Mouse (Mus musculus) hindbrain, postnatal 0 days (tissue): Measurements from ENCODE around the gene Pdia4. TPM values are rescaled to one million over a fixed set of nuclear protein-coding genes. Genes with fewer than 3 reads are reported as not detected.

Experiments used
- ATAC-seq: fragments of 200-750 bp; cut with Nextera tagmentation; 2 replicates; pipeline ENCODE4 v1.8.0; 2017; ENCODE audit warnings: mild to moderate bottlenecking, moderate TSS enrichment, moderate library complexity
- DNase-seq: peaks from one replicate; pipeline ENCODE4 v3.0.0-alpha.2; 2015; ENCODE audit warnings: low spot score
- H3K27ac ChIP-seq: fragments of 300-500 bp; sonication (generic); 2 replicates; pipeline ENCODE4 v1.5.1; 2014; ENCODE audit warnings: mild to moderate bottlenecking
- H3K27me3 ChIP-seq: fragments of 300-500 bp; sonication (generic); 2 replicates; pipeline ENCODE4 v1.6.1; 2014; ENCODE audit warnings: low read length, mixed read lengths; ENCODE audit not compliant: insufficient read depth
- H3K36me3 ChIP-seq: fragments of 300-500 bp; sonication (generic); 2 replicates; pipeline ENCODE4 v1.6.1; 2014; ENCODE audit warnings: low read length, mixed read lengths; ENCODE audit not compliant: insufficient read depth
- H3K4me1 ChIP-seq: fragments of 300-500 bp; sonication (generic); 2 replicates; pipeline ENCODE4 v1.6.1; 2014; ENCODE audit warnings: antibody characterized with exemption, low read length, mixed read lengths; ENCODE audit not compliant: insufficient read depth
- H3K4me2 ChIP-seq: fragments of 300-500 bp; sonication (generic); 2 replicates; pipeline ENCODE4 v1.6.1; 2014; ENCODE audit warnings: low read depth, mild to moderate bottlenecking, low read length, moderate library complexity, mixed read lengths
- H3K4me3 ChIP-seq: fragments of 300-500 bp; sonication (generic); 2 replicates; pipeline ENCODE4 v1.5.1; 2014; ENCODE audit warnings: low read length
- H3K9ac ChIP-seq: fragments of 300-500 bp; sonication (generic); replicated peaks from 2 replicates; pipeline ENCODE4 v1.6.1; 2014; ENCODE audit warnings: mild to moderate bottlenecking, low read length, moderate library complexity, mixed read lengths
- H3K9me3 ChIP-seq: fragments of 300-500 bp; sonication (generic); 2 replicates; pipeline ENCODE4 v1.6.1; 2016; ENCODE audit warnings: low read length, mixed read lengths
- CTCF ChIP-seq: IDR thresholded peaks from 2 replicates; pipeline ENCODE4 v1.5.1; 2016; ENCODE audit warnings: antibody characterized with exemption, control low read depth, low read depth
- WGBS: fragments of 180-500 bp; shearing (Covaris S2); extraction: QIAGEN DNeasy Blood & Tissue Kit; methylation state at CpG from one replicate; pipeline ENCODE4 v1.1.7; 2014; 5-methylcytosine and 5-hydroxymethylcytosine counted together
- polyA plus RNA-seq: library from polyadenylated mRNA; unstranded; fragments of >200 nt; fragmentation: Nextera tagmentation; extraction: Ambion mirVana; gene quantifications from 2 replicates; pipeline ENCODE4 v1.2.1, GENCODE M21; 2015
- total RNA-seq: library from RNA; depleted of rRNA; stranded (reverse); fragments of >200 nt; gene quantifications from 2 replicates; pipeline ENCODE4 v1.2.3, GENCODE M21; 2014

The Pdia4 gene
- total and polyA plus RNA-seq, 2 experiments from 2014 or later = 75.0 to 90.0 TPM

- no peak overlapping the region for H3K4me3 ChIP-seq
- 44% methylated on average over 6 of the region's 6 CpGs for WGBS
- H3K4me2 ChIP-seq = no peak overlapping the region
- H3K36me3 ChIP-seq = peaks cover 69% of the 10 kb centered on the region
- no peak overlapping the region for H3K9ac ChIP-seq
- no peaks in the 10 kb centered on the region for H3K9me3 ChIP-seq
- ATAC-seq (peak; percentile 71), DNase-seq (peak; percentile 86)
- H3K27me3 ChIP-seq = no peaks in the 10 kb centered on the region
- no peaks in the 10 kb centered on the region for H3K4me1 ChIP-seq
- peak; percentile 82 for TF ChIP-seq CTCF
- no peak overlapping the region for H3K27ac ChIP-seq
These were observed 14.2 kb downstream of the Pdia4 start for GRCm38 (mm10) chr6:47799079-47799478.

DNA sequence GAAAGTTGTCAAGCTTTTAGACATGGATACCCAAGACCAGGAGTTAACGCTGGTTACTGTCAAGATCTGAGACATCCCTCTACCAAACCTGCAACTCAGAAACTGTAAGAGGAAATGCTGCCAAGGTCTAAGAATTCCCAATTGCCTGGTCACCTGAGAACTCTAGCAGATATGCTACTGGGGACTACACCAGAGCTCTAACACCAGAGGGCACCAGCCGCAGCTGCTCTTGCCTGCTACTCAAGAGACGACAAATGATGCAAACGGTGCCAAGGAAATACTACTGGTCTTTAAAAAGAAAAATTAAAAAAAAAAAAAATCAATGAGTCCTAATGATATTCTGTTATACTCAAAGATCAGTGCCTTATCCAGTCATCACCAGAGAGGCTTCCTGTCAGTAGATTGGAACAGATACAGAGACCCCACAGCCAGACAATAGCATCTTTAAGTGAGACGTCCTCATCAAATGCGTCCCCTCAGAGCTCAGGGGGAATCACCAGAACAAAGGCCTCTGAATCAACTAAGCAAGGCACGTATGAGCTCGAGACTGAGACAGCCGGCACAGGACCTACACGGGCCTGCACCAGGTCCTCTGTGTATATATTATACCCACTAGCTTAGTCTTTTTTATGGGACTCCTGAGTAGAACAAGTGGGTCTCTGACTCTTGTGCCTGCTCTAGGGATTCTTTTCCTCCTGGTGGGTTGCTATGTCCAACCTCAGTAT lies 19.0 kb downstream of the Pdia4 start:
- peak; percentile 56 for TF ChIP-seq CTCF
- H3K9me3 ChIP-seq = no peaks in the 10 kb centered on the region
- H3K4me2 ChIP-seq = no peak overlapping the region
- WGBS = 34% methylated on average over 10 of the region's 10 CpGs
- DNase-seq (peak; percentile 69), ATAC-seq (no peak)
- H3K27ac ChIP-seq = no peak overlapping the region
- H3K36me3 ChIP-seq = peaks cover 36% of the 10 kb centered on the region
- H3K27me3 ChIP-seq = no peaks in the 10 kb centered on the region
- no peak overlapping the region for H3K4me3 ChIP-seq
- H3K4me1 ChIP-seq = no peaks in the 10 kb centered on the region
- no peak overlapping the region for H3K9ac ChIP-seq

DNA sequence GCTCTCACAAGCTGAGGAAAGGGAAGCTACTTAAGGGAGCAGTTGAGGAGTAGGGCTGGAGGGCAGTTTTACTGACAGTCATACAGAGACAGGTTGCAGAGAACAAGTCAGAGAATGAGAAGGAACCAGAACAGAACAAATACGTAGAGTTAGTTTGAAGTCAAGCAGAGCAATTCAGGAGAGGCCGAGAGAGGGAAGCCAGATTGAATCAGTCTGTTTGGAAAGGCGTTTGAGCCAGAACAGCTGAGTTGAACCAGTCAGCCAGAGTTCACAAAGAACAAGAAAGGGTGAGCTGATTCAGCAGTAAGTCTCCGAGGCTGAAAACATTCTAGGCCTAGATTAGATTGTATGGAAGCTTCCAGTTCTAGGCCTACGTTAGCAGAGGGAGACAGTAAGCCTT lies 19.9 kb downstream of the Pdia4 start:
- Histone ChIP-seq H3K4me1 (peaks cover 5% of the 10 kb centered on the region; the same call in 1 of the 2 replicates), H3K36me3 (peaks cover 32% of the 10 kb centered on the region), H3K9ac (no peak overlapping the region), H3K27me3 (no peaks in the 10 kb centered on the region), H3K27ac (no peak overlapping the region), H3K4me3 (no peak overlapping the region), H3K4me2 (no peak overlapping the region), H3K9me3 (no peaks in the 10 kb centered on the region)
- ATAC-seq = no peak
- WGBS = 71% methylated on average over 5 of the region's 5 CpGs
- no peak for TF ChIP-seq CTCF
- no peak for DNase-seq

DNA sequence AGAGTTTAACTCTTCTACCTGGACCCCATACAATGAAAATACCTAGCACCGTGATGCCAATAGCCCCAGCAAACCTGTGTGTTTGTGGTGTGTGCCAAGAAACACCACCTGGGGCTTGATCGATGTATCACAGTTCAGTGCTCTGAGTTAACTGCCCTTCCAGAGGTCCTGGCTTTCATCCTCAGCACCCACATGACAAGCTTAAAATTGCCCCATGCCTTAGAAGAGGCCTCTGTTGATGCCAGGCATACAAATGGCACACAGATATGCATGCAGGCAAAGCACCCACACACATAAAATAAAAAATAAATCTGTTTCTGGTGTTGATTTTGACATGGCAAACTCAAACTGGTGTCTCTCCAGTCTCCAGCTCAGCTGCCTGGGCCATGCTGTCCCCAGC lies 20.7 kb downstream of the Pdia4 start:
- Histone ChIP-seq H3K27me3 (no peaks in the 10 kb centered on the region), H3K36me3 (peaks cover 24% of the 10 kb centered on the region), H3K4me1 (peaks cover 5% of the 10 kb centered on the region; the same call in 1 of the 2 replicates), H3K27ac (no peak overlapping the region), H3K4me2 (no peak overlapping the region), H3K4me3 (no peak overlapping the region), H3K9me3 (no peaks in the 10 kb centered on the region), H3K9ac (no peak overlapping the region)
- WGBS = 92% methylated on average over 2 of the region's 2 CpGs
- no peak for ATAC-seq
- no peak for DNase-seq
- TF ChIP-seq CTCF = no peak

DNA sequence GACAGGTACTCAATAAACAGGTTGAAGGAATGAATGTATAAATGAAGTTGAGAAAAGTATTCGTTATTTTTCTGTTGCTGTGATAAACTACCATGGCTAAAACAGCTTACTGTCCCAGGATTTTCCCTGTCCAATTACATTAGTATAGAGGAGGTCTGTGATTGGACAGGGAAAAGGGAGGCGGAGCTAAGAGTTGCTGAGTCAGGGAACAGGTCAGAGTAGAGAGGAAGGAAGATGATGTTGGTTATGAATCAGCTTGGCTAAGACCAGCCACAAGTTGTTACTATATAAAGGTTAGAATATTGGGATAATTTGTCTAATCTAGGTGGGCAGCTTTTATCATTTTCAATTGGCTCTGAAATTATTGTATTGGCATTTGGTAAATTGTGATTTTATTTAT lies 22.5 kb downstream of the Pdia4 start:
- no peak overlapping the region for H3K9ac ChIP-seq
- H3K4me2 ChIP-seq = no peak overlapping the region
- H3K27ac ChIP-seq = no peak overlapping the region
- no peak for TF ChIP-seq CTCF
- no peak overlapping the region for H3K4me3 ChIP-seq
- WGBS = 59% methylated on average over 2 of the region's 2 CpGs
- H3K9me3 ChIP-seq = no peaks in the 10 kb centered on the region
- DNase-seq = peak; percentile 16
- peaks cover 9% of the 10 kb centered on the region; the same call in 1 of the 2 replicates for H3K36me3 ChIP-seq
- H3K27me3 ChIP-seq = no peaks in the 10 kb centered on the region
- ATAC-seq = no peak
- peaks cover 5% of the 10 kb centered on the region; the same call in 1 of the 2 replicates for H3K4me1 ChIP-seq

DNA sequence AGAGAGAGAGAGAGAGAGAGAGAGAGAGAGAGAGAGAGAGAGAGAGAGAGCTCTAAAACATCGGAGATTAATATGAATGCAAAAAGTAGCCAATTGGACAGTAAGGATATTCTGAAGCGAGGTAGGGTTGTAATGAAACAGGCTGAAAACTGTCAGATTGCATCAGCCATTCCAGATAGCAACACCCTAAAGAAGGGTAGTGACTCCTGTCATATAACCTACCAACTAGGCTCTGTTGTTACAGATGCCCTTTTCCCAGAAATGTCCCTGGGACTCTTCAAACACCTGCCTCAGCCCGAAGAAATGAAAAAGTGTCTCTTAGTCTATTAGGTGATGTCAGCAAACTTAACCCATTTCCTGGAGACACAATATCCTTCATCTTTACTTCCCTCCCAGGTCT lies 24.4 kb downstream of the Pdia4 start:
- no peak for TF ChIP-seq CTCF
- Histone ChIP-seq H3K9ac (peak overlapping the region; percentile 74), H3K4me1 (peaks cover 5% of the 10 kb centered on the region; the same call in 1 of the 2 replicates), H3K27me3 (no peaks in the 10 kb centered on the region), H3K9me3 (no peaks in the 10 kb centered on the region), H3K27ac (peak overlapping the region; percentile 94), H3K36me3 (no peaks in the 10 kb centered on the region), H3K4me3 (peak overlapping the region; percentile 48), H3K4me2 (peak overlapping the region; percentile 64)
- DNase-seq (peak; percentile 26), ATAC-seq (0 out of 2 replicates have a peak, but pooled peaks have one; percentile 16)
- 23% methylated on average over 3 of the region's 3 CpGs for WGBS
